Mouse (Mus musculus) left cerebral cortex, adult 18-20 months (tissue): ENCODE results near the gene Disp3. TPM values are rescaled to one million over a fixed set of nuclear protein-coding genes. Genes with fewer than 3 reads are reported as not detected.

Experiments
- DNase-seq, 2 experiments: peaks; one replicate each; pipeline ENCODE4 v3.0.0; 2021 to 2022; ENCODE audit warnings: low spot score in 2 of 2, mixed read lengths in 1 of 2
- total RNA-seq, 2 experiments: library from RNA; stranded (reverse); gene quantifications; 2 replicates each; pipeline ENCODE4 v1.2.3; 2021

Gene Disp3
- total RNA-seq, 2 experiments from 2014 or later, result 23.4 to 30.0 TPM

GRCm38 (mm10) chr4:148229646-148230045, 58.1 kb downstream of the Disp3 start:
- no peak for DNase-seq

- no peak for DNase-seq
These were observed 64.8 kb downstream of the Disp3 start for GRCm38 (mm10) chr4:148222983-148223382.

- DNase-seq, result no peak
These were observed 67.1 kb downstream of the Disp3 start for GRCm38 (mm10) chr4:148220656-148221055.

GRCm38 (mm10) chr4:148218238-148218637, 69.5 kb downstream of the Disp3 start:
- DNase-seq, result no peak

- no peak for DNase-seq
These were observed 72.4 kb downstream of the Disp3 start for GRCm38 (mm10) chr4:148215264-148215900.

GRCm38 (mm10) chr4:148214460-148215136, 73.2 kb downstream of the Disp3 start:
- DNase-seq, result peak; percentile 80 to 86

- DNase-seq, result no peak
These were observed 82.9 kb downstream of the Disp3 start for GRCm38 (mm10) chr4:148204873-148205232.

GRCm38 (mm10) chr4:148204061-148204872, 83.5 kb downstream of the Disp3 start:
- no peak for DNase-seq

GRCm38 (mm10) chr4:148203557-148203956, 84.2 kb downstream of the Disp3 start:
- no peak for DNase-seq

- no peak for DNase-seq
These were observed 89.0 kb downstream of the Disp3 start for GRCm38 (mm10) chr4:148198721-148199120.

- DNase-seq, result no peak
These were observed 93.4 kb downstream of the Disp3 start for GRCm38 (mm10) chr4:148194400-148194799.

GRCm38 (mm10) chr4:148192707-148193245, 95.0 kb downstream of the Disp3 start:
- no peak for DNase-seq

Other genes with a start within 250 kb of the Disp3 start
- 10 to 100 TPM; 93.9 to 94.5 TPM for gene Clcn6, start 249.1 kb downstream of the Disp3 start, total RNA-seq
- 10 to 100 TPM; 29.3 to 34.3 TPM for gene Mthfr, start 248.9 kb downstream of the Disp3 start, total RNA-seq
- gene Agtrap, start 199.9 kb downstream of the Disp3 start, total RNA-seq, result 10 to 100 TPM in 1 of 2 experiments, 1 to 10 TPM in 1; 6.6 to 10.1 TPM
- gene Mad2l2, start 157.6 kb downstream of the Disp3 start, total RNA-seq, result 10 to 100 TPM; 10.7 to 17.5 TPM
- under 1 TPM; 0.19 to 0.21 TPM for gene Draxin, start 157.3 kb downstream of the Disp3 start, total RNA-seq
- 10 to 100 TPM; 32.1 to 35.3 TPM for gene Fbxo6, start 135.8 kb downstream of the Disp3 start, total RNA-seq
- 100 to 1,000 TPM; 137 to 157 TPM for gene Fbxo44, start 127.5 kb downstream of the Disp3 start, total RNA-seq
- gene Fbxo2, start 127.3 kb downstream of the Disp3 start, total RNA-seq, result 100 to 1,000 TPM; 118 to 126 TPM
- gene Ubiad1, start 156.8 kb upstream of the Disp3 start, total RNA-seq, result 1 to 10 TPM; 8.0 to 9.2 TPM
- 10 to 100 TPM; 91.6 to 97.9 TPM for gene Mtor, start 160.6 kb upstream of the Disp3 start, total RNA-seq
- gene Angptl7, start 212.5 kb upstream of the Disp3 start, total RNA-seq, result under 1 TPM; 0.61 to 0.77 TPM